Mouse (Mus musculus) spleen, postnatal 0 days (tissue): ENCODE data around the gene Cngb1. TPM values are rescaled to one million over a fixed set of nuclear protein-coding genes. Genes with fewer than 3 reads are reported as not detected.

Experiments used
- polyA plus RNA-seq: library from polyadenylated mRNA; unstranded; fragments of >200 nt; fragmentation: Nextera tagmentation; extraction: Ambion mirVana; gene quantifications from 2 replicates; pipeline ENCODE4 v1.2.1, GENCODE M21; 2015

The Cngb1 gene
- polyA plus RNA-seq: 0.61 and 1.3 TPM in 2 replicates

GRCm38 (mm10) chr8:95306431-95306830, at the start of gene Cngb1:
Gene Cngb1 (minus strand): TSS chr8:95306585.

GRCm38 (mm10) chr8:95352151-95352870, 45.9 kb upstream of the Cngb1 start, which contains the start of gene Mmp15:
Gene Mmp15 (plus strand): TSS chr8:95352268.

GRCm38 (mm10) chr8:95331720-95332436, 25.5 kb upstream of the Cngb1 start, which contains the start of the genes Zfp319 and Usb1:
Gene Zfp319 (minus strand): TSS chr8:95331950.
Gene Usb1 (plus strand): TSS chr8:95332284.

GRCm38 (mm10) chr8:95310342-95310970, 4.1 kb upstream of the Cngb1 start, which contains the start of gene Tepp:
Gene Tepp (plus strand): TSS chr8:95310566.

GRCm38 (mm10) chr8:95202649-95203275, 103.6 kb downstream of the Cngb1 start, which contains the start of gene Kifc3:
Gene Kifc3 (minus strand): TSS chr8:95202812.

Other genes with a start within 250 kb of the Cngb1 start
- gene Katnb1, start 225.4 kb downstream of the Cngb1 start, polyA plus RNA-seq: 9.8 and 11.8 TPM in 2 replicates
- gene Kifc3, start 103.8 kb downstream of the Cngb1 start, polyA plus RNA-seq: 4.4 and 6.2 TPM in 2 replicates
- gene Tepp, start 4.0 kb upstream of the Cngb1 start, polyA plus RNA-seq: 0.50 TPM in 1 of 2 replicates, not detected in the other
- 1.7 and 2.0 TPM in 2 replicates for gene Zfp319, start 25.4 kb upstream of the Cngb1 start, polyA plus RNA-seq
- 14.3 and 16.1 TPM in 2 replicates for gene Usb1, start 25.7 kb upstream of the Cngb1 start, polyA plus RNA-seq
- 2.9 and 4.4 TPM in 2 replicates for gene Mmp15, start 45.7 kb upstream of the Cngb1 start, polyA plus RNA-seq
- gene Cfap20, start 128.3 kb upstream of the Cngb1 start, polyA plus RNA-seq: 70.0 and 79.3 TPM in 2 replicates
- gene Csnk2a2, start 183.5 kb upstream of the Cngb1 start, polyA plus RNA-seq: 9.6 and 10.1 TPM in 2 replicates
- 0.10 TPM in 1 of 2 replicates, not detected in the other for gene Ccdc113, start 227.5 kb upstream of the Cngb1 start, polyA plus RNA-seq